Mouse (Mus musculus): ENCODE data around the gene Cars.
A peak's percentile ranks its signal among the peaks of the same experiment; 100 is the strongest.
"Not testable (repeated sequence)": the region's sequence is repeated elsewhere in the genome, so short reads cannot be mapped to it uniquely, and the experiment has no call there.

Cars gene

GRCm38 (mm10) chr7:143583956-143584355 lies 15.9 kb downstream of the Cars start:
- DNase-seq, result peak; percentile 45 to 62

DNA sequence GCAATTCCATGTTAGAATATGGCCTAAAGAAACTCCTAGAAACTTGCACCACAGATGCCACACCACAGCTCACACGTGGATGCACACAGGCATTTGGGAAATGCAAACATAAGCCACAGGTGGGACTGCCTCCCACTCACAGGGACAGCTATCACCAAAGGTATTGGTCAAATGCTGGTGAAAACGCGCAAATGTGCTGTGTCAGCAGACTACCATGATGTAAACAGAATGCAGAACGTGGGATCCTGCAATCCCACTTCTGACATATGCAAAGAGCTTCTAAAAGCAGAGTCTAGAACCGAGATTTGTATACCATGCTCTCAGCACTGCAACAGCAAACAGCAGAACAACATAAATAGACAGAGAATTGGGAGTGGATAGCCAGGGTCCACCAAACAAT lies 16.9 kb downstream of the Cars start:
- no peak for DNase-seq

GRCm38 (mm10) chr7:143575751-143576150 lies 24.1 kb downstream of the Cars start:
- peak; percentile 11 to 34 for DNase-seq

DNA sequence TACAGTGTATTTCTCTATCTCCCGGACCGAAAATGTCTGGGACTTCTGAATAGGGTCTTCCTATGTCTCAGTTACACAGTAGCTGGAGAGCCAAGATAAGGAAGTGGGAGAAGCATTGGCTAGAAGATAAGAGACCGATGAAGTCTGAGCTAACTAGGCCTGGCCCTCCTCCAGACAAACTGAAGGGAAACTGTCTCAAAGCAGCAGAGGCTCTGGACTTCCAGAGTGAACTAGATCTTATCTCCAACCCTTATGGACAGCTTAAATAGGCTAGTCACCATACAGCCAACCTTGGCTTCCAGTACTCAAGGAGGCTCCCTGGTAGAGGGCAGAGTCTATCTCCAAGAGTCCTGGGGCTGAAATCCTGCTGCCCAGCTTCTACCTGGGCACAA lies 34.2 kb downstream of the Cars start:
- no peak for DNase-seq

DNA sequence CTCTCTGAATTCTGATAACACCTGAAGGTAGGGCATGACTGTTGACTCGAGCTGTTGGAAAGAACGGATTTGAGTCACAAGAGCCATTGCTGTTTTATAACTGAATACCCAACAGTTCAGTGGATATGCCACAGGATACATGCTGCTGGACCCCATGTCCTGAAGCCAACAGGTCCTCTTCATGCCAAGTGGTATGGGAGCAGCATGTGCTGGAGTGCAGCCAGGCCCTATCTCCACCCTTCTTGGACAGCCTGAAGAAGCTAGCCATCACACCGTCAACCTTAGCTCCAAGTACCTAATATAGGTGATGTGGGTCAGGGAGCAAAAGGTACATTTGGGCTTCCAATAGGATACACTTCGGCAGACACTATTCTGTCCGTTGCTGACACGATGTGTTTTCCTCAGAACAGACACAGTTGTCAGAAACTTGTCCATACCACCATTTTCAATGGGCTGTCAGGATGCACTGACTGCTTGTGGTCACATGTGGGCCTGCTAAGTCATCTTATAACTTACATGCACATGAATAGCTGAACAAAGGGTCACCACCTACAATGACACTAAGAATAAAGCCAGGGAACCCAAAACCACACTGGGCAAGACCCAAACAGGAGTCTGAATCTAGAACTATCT lies 34.8 kb downstream of the Cars start:
- DNase-seq, result no peak

DNA sequence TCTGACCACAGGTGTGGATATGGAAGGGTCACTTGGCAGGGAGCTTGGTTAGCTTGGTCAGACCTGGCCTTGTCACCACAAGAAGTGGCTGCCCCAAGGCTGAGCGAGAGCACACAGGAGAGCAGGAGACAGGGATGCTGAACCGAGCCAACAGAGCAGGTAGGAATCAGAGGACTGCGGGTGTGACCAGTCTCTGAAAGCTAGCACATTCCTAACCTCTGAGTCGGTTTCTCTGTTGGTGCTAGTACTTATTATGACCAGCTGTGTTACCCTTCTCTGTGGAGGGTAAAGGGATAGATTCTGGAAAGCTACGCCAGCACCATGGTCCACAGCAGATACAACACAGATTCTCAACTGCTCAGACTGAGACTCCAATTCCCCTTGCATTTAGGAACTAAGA lies 36.1 kb downstream of the Cars start:
- DNase-seq, result no peak

- DNase-seq, result no peak
These were observed 42.3 kb downstream of the Cars start for GRCm38 (mm10) chr7:143557616-143558015.

- DNase-seq, result peak; percentile 43 to 51
These were observed 42.8 kb downstream of the Cars start for GRCm38 (mm10) chr7:143556964-143557610.

DNA sequence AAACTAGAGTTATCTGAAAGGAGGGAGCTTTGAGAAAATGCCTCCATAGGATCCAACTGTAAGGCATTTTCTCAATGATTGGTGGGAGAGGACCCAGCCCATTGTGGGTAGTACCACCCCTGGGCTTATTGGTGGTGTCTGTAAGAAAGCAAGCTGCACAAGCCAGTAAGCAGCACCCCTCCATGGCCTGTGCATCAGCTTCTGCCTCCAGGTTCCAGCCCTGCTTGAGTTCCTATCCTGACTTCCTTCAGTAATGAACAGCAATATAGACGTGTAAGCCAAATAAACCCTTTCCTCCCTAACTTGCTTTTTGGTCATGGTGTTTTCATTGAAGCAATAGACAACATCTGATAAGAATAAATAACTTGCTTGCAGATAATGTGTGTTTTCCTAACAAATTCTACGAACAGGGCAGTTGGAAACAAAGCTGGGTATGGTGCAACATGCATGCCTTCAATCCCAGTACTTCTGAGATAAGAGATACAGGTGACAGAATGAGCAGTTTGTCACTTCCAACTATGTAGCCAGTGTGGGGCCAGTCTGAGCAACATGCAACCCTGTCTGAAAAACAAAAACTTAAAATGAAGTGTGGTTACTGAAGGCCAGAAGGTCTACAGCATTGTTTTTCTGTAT lies 50.2 kb downstream of the Cars start:
- DNase-seq, result no peak

GRCm38 (mm10) chr7:143548976-143549457 lies 50.9 kb downstream of the Cars start, which contains the start of gene Nap1l4:
TSS of gene Nap1l4 (minus strand) at chr7:143549106.
- DNase-seq, result peak; percentile 99 to 100

DNA sequence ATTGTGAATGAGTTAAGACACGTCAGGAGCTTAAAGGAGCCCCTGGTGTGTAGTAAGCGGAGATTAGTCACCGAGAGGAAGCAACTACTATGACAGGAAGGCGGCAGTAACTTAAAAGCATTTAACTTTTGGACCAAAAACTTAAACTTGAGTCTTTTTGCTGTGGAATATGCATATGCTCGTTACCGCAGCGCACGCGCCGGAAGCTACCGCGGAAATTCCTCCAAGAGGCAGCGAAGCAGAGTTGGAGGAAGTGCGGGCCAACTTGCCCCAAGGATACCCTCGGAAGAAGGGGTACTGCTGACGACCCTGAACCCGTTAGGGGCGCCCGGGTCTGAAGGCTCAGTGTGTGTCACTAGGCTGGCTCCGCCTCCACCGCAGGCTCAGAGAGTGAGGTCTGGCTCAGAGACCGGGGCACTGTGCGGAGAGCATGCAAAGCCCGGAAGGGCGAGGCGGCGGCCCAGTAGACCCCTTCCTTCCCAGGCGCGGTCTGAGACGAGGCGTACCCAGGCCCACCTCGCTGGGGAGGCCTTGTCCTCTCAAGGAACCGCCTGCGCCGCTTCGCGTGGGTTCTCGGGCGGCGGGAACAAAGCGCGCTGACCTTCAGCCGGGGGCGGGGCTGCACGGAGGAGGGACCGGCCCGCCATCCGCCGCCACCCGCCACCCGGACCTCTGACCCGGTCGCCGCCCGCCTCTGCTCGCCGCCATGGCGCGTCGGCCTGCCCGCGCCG lies 51.5 kb downstream of the Cars start:
- DNase-seq, result peak; percentile 14 to 88

GRCm38 (mm10) chr7:143546554-143546953 lies 53.3 kb downstream of the Cars start:
- no peak for DNase-seq

GRCm38 (mm10) chr7:143544368-143544767 lies 55.5 kb downstream of the Cars start:
- no peak for DNase-seq

DNA sequence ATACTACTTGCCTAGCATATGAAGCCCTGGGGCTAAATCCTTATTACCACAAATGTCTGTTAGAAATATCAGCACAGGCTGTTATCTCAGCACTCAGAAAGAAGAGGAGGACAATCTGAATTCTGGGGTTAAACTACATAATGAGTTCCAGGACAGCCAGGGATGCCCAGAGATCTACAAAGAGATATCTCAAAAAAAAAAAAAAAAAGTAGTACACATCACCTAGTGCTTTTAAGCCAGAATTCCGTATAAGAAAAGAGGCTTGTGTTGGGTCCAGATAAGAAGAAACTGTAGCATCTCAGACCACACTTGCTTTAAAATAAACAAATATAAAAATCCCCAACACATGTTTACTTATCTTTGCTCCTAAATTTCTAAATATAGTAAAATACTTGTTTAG lies 61.2 kb downstream of the Cars start:
- DNase-seq, result no peak

GRCm38 (mm10) chr7:143538229-143538628 lies 61.7 kb downstream of the Cars start:
- not testable (repeated sequence) for DNase-seq

DNA sequence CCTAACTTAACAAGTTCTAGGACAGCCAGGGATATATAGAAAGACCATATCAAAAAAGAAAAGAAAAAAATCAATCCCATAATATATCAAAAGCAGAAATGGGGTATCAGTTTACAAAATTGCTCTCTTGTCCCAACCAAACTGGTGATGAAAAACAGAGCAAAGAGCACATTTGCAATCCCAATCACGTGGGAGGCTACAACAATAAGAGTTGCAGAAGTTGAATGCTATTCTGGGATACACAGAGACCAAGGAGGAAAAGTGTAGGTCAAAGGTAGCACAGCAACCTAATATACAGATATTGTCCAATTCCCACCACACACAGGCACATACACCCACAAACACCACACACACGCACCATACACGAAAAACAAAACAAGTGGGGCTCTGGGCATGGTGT lies 63.6 kb downstream of the Cars start:
- no peak for DNase-seq

DNA sequence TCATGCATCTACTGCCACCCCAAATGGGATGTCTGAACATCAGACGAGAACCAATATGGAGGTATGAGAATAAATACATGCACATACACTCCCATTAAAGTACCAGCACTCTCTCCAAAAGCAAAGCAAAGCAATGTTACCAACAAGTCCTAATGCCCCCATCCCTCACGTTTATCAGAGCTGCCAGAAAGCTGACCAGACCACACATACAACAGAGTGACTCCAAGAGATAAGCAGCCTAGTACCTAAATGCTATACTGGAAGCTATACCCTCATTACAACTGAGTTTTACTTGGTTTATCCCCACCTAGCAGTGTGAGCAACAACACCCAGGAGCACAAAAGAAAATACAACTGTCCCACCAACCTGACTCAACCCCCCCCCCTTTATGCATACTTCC lies 66.6 kb downstream of the Cars start:
- DNase-seq, result no peak

DNA sequence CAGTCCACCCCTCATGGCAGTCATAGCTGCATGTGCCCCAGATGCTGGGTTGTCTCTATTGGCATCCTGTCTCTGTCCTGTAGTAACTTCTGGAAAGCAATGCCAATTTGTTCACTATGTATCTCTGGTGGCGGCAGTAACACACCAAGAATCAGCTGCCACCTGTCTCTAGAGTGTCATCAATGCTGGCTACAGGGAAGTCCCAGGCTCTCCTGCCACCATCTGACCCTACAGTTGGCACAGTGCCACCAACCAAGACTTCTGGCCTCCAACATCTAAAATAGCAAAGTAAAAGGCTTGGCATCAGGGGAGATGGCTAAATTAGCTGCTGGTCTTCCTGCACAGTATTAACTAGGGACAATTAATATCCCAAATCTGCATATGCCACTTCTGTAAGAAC lies 67.5 kb downstream of the Cars start:
- DNase-seq, result no peak

DNA sequence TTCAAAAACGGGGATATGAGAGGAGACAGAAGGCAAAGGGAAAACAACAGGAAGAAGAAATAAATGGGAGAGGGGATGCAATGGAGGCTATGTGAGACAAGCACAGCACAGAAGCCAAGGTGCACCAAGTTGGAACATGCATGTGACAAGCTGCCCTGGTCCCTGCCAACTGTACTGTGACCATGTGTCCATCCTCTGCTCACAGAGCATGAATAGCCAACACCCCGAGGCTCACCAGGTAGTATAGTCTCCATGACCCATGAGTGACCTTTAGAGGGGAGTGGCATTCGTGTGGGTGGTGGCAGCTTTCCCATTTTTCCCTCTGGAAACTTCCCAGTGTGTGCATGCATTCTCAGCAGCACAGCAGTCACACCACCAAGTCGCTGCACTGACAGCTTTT lies 80.6 kb downstream of the Cars start:
- DNase-seq, result no peak

DNA sequence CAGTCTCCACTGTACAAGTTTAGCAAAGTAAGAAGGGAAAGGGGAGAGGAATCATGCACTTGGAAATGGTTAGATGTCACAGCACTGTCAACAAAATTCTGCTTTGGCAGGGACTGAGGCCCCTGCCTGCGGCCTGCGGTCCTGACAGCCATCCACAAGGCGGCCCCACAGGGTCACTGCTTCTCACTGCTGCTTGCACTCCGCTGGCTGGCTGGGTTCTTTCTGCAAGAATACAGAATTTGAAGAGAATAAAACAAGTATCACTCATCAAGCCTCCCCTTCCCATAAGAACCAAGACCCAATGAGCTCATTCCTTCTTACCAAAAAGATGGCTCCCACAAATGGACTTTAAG lies 85.5 kb downstream of the Cars start:
- DNase-seq, result no peak

- no peak for DNase-seq
These were observed 86.0 kb downstream of the Cars start for GRCm38 (mm10) chr7:143513763-143514415.

GRCm38 (mm10) chr7:143511335-143511712 lies 88.6 kb downstream of the Cars start:
- DNase-seq, result no peak

All from kidney, adult 8-10 months (tissue).